Mouse (Mus musculus) midbrain, embryonic 16.5 days (tissue): Measurements from ENCODE around the gene Stambpl1. TPM values are rescaled to one million over a fixed set of nuclear protein-coding genes. Genes with fewer than 3 reads are reported as not detected.

ENCODE experiments used
- ATAC-seq: fragments of 200-750 bp; cut with Nextera tagmentation; 2 replicates; pipeline ENCODE4 v1.8.0; 2017; ENCODE audit warnings: moderate TSS enrichment
- H3K27ac ChIP-seq: fragments of 300-500 bp; sonication (generic); 2 replicates; pipeline ENCODE4 v1.5.1; 2014; ENCODE audit warnings: mild to moderate bottlenecking, low read length, mixed read lengths
- H3K27me3 ChIP-seq: fragments of 300-500 bp; sonication (generic); 2 replicates; pipeline ENCODE4 v1.6.1; 2014; ENCODE audit warnings: low read depth, low read length, mixed read lengths; ENCODE audit not compliant: control insufficient read depth, insufficient read depth
- H3K36me3 ChIP-seq: fragments of 300-500 bp; sonication (generic); 2 replicates; pipeline ENCODE4 v1.6.1; 2014; ENCODE audit warnings: mild to moderate bottlenecking, low read length, moderate library complexity, mixed read lengths; ENCODE audit not compliant: control insufficient read depth, insufficient read depth
- H3K4me1 ChIP-seq: fragments of 300-500 bp; sonication (generic); 2 replicates; pipeline ENCODE4 v1.6.1; 2014; ENCODE audit warnings: mild to moderate bottlenecking, low read length, mixed read lengths; ENCODE audit not compliant: control insufficient read depth, insufficient read depth
- H3K4me2 ChIP-seq: fragments of 300-500 bp; sonication (generic); 2 replicates; pipeline ENCODE4 v1.6.1; 2014; ENCODE audit warnings: mild to moderate bottlenecking, low read length, mixed read lengths
- H3K4me3 ChIP-seq: fragments of 300-500 bp; sonication (generic); 2 replicates; pipeline ENCODE4 v1.5.1; 2014; ENCODE audit warnings: low read depth, mild to moderate bottlenecking, low read length, moderate library complexity, mixed read lengths
- H3K9ac ChIP-seq: fragments of 300-500 bp; sonication (generic); 2 replicates; pipeline ENCODE4 v1.6.1; 2014; ENCODE audit warnings: low read depth, low read length, mixed read lengths
- H3K9me3 ChIP-seq: fragments of 300-500 bp; sonication (generic); replicated peaks from 2 replicates; pipeline ENCODE4 v1.6.1; 2014; ENCODE audit warnings: mild to moderate bottlenecking, low read length, mixed read lengths; ENCODE audit not compliant: control insufficient read depth, poor library complexity, severe bottlenecking
- WGBS: fragments of 180-500 bp; shearing (Covaris S2); extraction: QIAGEN DNeasy Blood & Tissue Kit; methylation state at CpG from one replicate; pipeline ENCODE4 v1.1.7; 2014; 5-methylcytosine and 5-hydroxymethylcytosine counted together
- polyA plus RNA-seq: library from polyadenylated mRNA; unstranded; fragments of >200 nt; fragmentation: Nextera tagmentation; extraction: Ambion mirVana; gene quantifications from 2 replicates; pipeline ENCODE4 v1.2.1, GENCODE M21; 2015

Gene Stambpl1
- polyA plus RNA-seq, 1 experiment from 2014 or later = 22.8 TPM

GRCm38 (mm10) chr19:34219260-34219968 is 27.4 kb downstream of the Stambpl1 start:
- WGBS = 93% methylated on average over 5 of the region's 5 CpGs
- no peak overlapping the region for H3K9ac ChIP-seq
- H3K9me3 ChIP-seq = no peaks in the 10 kb centered on the region
- no peak overlapping the region for H3K4me2 ChIP-seq
- H3K4me1 ChIP-seq = peaks cover 4% of the 10 kb centered on the region; the same call in 1 of the 2 replicates
- H3K27me3 ChIP-seq = no peaks in the 10 kb centered on the region
- no peak for ATAC-seq
- H3K36me3 ChIP-seq = no peaks in the 10 kb centered on the region
- no peak overlapping the region for H3K4me3 ChIP-seq
- H3K27ac ChIP-seq = no peak overlapping the region

GRCm38 (mm10) chr19:34220732-34221380 is 28.8 kb downstream of the Stambpl1 start:
- no peak for ATAC-seq
- no peaks in the 10 kb centered on the region for H3K9me3 ChIP-seq
- peaks cover 4% of the 10 kb centered on the region; the same call in 1 of the 2 replicates for H3K4me1 ChIP-seq
- no peak overlapping the region for H3K4me2 ChIP-seq
- H3K9ac ChIP-seq = no peak overlapping the region
- H3K4me3 ChIP-seq = no peak overlapping the region
- no peaks in the 10 kb centered on the region for H3K27me3 ChIP-seq
- no peak overlapping the region for H3K27ac ChIP-seq
- 72% methylated on average over 3 of the region's 3 CpGs for WGBS
- no peaks in the 10 kb centered on the region for H3K36me3 ChIP-seq

GRCm38 (mm10) chr19:34222805-34223204 is 30.8 kb downstream of the Stambpl1 start:
- no peak for ATAC-seq
- no peak overlapping the region for H3K4me2 ChIP-seq
- WGBS = 81% methylated on average over 3 of the region's 3 CpGs
- no peaks in the 10 kb centered on the region for H3K9me3 ChIP-seq
- no peak overlapping the region for H3K27ac ChIP-seq
- H3K36me3 ChIP-seq = 0 out of 2 replicates have a peak, but pooled peaks cover 2% of the 10 kb centered on the region
- H3K27me3 ChIP-seq = no peaks in the 10 kb centered on the region
- no peaks in the 10 kb centered on the region for H3K4me1 ChIP-seq
- no peak overlapping the region for H3K9ac ChIP-seq
- H3K4me3 ChIP-seq = no peak overlapping the region

- Histone ChIP-seq H3K27me3 (no peaks in the 10 kb centered on the region), H3K27ac (no peak overlapping the region), H3K36me3 (0 out of 2 replicates have a peak, but pooled peaks cover 5% of the 10 kb centered on the region), H3K4me2 (no peak overlapping the region), H3K4me1 (no peaks in the 10 kb centered on the region), H3K9me3 (no peaks in the 10 kb centered on the region), H3K9ac (no peak overlapping the region), H3K4me3 (no peak overlapping the region)
- ATAC-seq = no peak
- 70% methylated on average over 7 of the region's 7 CpGs for WGBS
Observed at GRCm38 (mm10) chr19:34231596-34231995, 39.6 kb downstream of the Stambpl1 start.

GRCm38 (mm10) chr19:34232326-34232725 is 40.3 kb downstream of the Stambpl1 start:
- Histone ChIP-seq H3K9ac (no peak overlapping the region), H3K36me3 (0 out of 2 replicates have a peak, but pooled peaks cover 5% of the 10 kb centered on the region), H3K4me3 (no peak overlapping the region), H3K9me3 (no peaks in the 10 kb centered on the region), H3K27me3 (no peaks in the 10 kb centered on the region), H3K4me1 (no peaks in the 10 kb centered on the region), H3K4me2 (no peak overlapping the region), H3K27ac (no peak overlapping the region)
- WGBS = 51% methylated on average over 5 of the region's 5 CpGs
- no peak for ATAC-seq

- no peak for ATAC-seq
- Histone ChIP-seq H3K4me1 (no peaks in the 10 kb centered on the region), H3K9ac (no peak overlapping the region), H3K4me2 (no peak overlapping the region), H3K27ac (no peak overlapping the region), H3K9me3 (no peaks in the 10 kb centered on the region), H3K27me3 (no peaks in the 10 kb centered on the region), H3K4me3 (no peak overlapping the region), H3K36me3 (peaks cover 5% of the 10 kb centered on the region; the same call in 1 of the 2 replicates)
- WGBS = 92% methylated on average over 14 of the region's 14 CpGs
Observed at GRCm38 (mm10) chr19:34233944-34234343, 41.9 kb downstream of the Stambpl1 start.

GRCm38 (mm10) chr19:34236049-34236448 is 44.0 kb downstream of the Stambpl1 start:
- peaks cover 5% of the 10 kb centered on the region; the same call in 1 of the 2 replicates for H3K36me3 ChIP-seq
- no peak overlapping the region for H3K27ac ChIP-seq
- H3K4me2 ChIP-seq = no peak overlapping the region
- 95% methylated on average over 3 of the region's 3 CpGs for WGBS
- H3K9me3 ChIP-seq = no peaks in the 10 kb centered on the region
- H3K4me1 ChIP-seq = no peaks in the 10 kb centered on the region
- H3K4me3 ChIP-seq = no peak overlapping the region
- H3K27me3 ChIP-seq = no peaks in the 10 kb centered on the region
- no peak overlapping the region for H3K9ac ChIP-seq
- ATAC-seq = no peak

GRCm38 (mm10) chr19:34237746-34238145 is 45.7 kb downstream of the Stambpl1 start:
- Histone ChIP-seq H3K36me3 (peaks cover 5% of the 10 kb centered on the region), H3K4me2 (no peak overlapping the region), H3K27me3 (no peaks in the 10 kb centered on the region), H3K9ac (no peak overlapping the region), H3K4me1 (no peaks in the 10 kb centered on the region), H3K9me3 (no peaks in the 10 kb centered on the region), H3K4me3 (no peak overlapping the region), H3K27ac (no peak overlapping the region)
- 93% methylated on average over 2 of the region's 2 CpGs for WGBS
- no peak for ATAC-seq
